Mouse (Mus musculus): ENCODE measurements around the gene Ankrd40. TPM values are rescaled to one million over a fixed set of nuclear protein-coding genes. Genes with fewer than 3 reads are reported as not detected.

Gene Ankrd40
- total and polyA plus RNA-seq, 3 experiments: 56.0 to 98.8 (median 62.0) TPM

DNA sequence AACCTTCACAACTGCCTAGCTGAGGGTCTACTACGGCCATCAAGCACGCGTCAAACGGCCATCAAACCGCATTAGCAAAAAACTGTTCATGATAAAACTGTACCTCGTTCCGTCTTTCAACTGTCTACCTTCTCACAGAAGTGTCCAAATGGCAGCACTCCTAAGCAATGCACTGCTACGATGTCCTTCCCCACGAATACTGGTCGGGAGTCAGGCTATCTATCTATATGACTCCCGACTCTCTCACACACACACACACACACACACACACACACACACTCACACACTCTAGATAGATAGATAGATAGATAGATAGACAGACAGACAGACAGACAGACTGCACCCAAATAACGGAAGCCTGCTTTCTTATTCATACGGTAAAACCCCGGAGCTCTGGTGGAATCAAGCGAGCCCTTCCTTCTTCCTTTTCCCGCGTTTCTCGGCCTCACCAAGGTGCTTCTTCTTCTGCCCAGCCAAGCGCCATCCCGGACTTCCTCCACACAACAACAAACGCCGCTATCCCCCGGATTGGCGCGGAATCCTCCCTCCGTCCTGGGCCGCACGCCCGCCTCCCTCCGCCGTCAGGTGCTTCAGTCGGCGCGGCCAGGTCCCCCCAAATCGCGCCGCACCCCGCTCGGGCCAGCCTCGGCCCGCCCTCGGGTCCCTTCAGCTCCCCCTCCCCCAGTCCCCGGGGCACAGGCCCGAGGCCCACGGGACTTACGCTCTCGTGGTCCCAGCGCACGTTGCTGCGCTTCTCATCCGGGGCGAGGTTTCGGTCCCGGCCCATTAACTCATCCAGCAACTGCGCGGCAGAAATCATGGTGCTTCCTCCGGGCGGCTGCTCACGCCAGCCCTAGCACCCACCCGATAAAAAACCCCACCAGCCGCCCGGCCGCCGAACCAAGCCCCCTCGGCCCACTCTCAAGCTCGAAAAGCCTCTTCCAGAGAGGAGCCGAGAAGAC is 6.6 kb upstream of the Ankrd40 start:
- no peaks in the 10 kb centered on the region for H3K9me3 ChIP-seq (replicated peaks; ENCODE audit: low read length)
- H3K4me3 ChIP-seq (replicated peaks in 1 of 3; ENCODE audit: low read depth in 2 of 3, low read length in 2 of 3, poor library complexity in 1 of 3): peak overlapping the region; percentile 93 to 100 (median 99)
- H3K36me3 ChIP-seq (replicated peaks in 1 of 2; ENCODE audit: control insufficient read depth in 1 of 2, insufficient read depth in 1 of 2, low read length in 1 of 2): peaks cover 2 to 31% of the 10 kb centered on the region in 2 experiments
- H3K79me2 ChIP-seq (replicated peaks; ENCODE audit: control insufficient read depth, extremely low read depth, insufficient read depth, poor library complexity, severe bottlenecking): peaks cover 57% of the 10 kb centered on the region
- H3K4me1 ChIP-seq (ENCODE audit: control insufficient read depth in 1 of 2, insufficient read depth in 2 of 2): peaks cover 4 to 62% of the 10 kb centered on the region in 2 experiments; a peak in 3 of 4 replicates
- peak overlapping the region; percentile 74 for H3K4me2 ChIP-seq (ENCODE audit: insufficient read depth, low read depth, poor library complexity, severe bottlenecking)
- in situ Hi-C loops (cut with MboI; ENCODE audit: low pct_ligation_motif_present, low pct_unique_long_range_greater_than_20kb, low sequenced_read_pairs) (no loop called here), dilution Hi-C loops (cut with MboI; ENCODE audit: extremely low pct_ligation_motif_present, extremely low pct_unique_long_range_greater_than_20kb, low sequenced_read_pairs) (no loop called here)
- H3K27me3 ChIP-seq (replicated peaks): no peaks in the 10 kb centered on the region
- peak; percentile 49 for DNase-seq (ENCODE audit: extremely low read depth)
- peak overlapping the region; percentile 99 for H3K9ac ChIP-seq (ENCODE audit: insufficient read depth, low read depth)
- TF ChIP-seq ELF1 (IDR thresholded peaks at IDR 0.05; ENCODE audit: low read depth, low read length) (peak; percentile 33; the same call in 1 of the 2 replicates), SIN3A (IDR thresholded peaks at IDR 0.05; ENCODE audit: low read length) (peak; percentile 73), MAZ (IDR thresholded peaks at IDR 0.05; ENCODE audit: low read depth, low read length) (peak; percentile 32; the same call in 1 of the 2 replicates), CTCF (conservative IDR thresholded peaks at IDR 0.05 in 1 of 2, IDR thresholded peaks at IDR 0.05 in 1 of 2; ENCODE audit: low read depth in 2 of 2, low read length in 2 of 2) (no peak), ZMIZ1 (IDR thresholded peaks at IDR 0.05; ENCODE audit: low read depth, low read length) (0 out of 2 replicates have a peak, but pooled peaks have one; percentile 64), MYC (IDR thresholded peaks at IDR 0.05; ENCODE audit: low read depth, low read length) (peak; percentile 66; the same call in 1 of the 2 replicates), MEF2A (IDR thresholded peaks at IDR 0.05; ENCODE audit: borderline replicate concordance, low read depth, low read length) (no peak; the same call in 1 of the 2 replicates), ETS1 (conservative IDR thresholded peaks at IDR 0.05; ENCODE audit: low read depth, low read length) (no peak), CHD2 (IDR thresholded peaks at IDR 0.05; ENCODE audit: low read length) (peak; percentile 52; the same call in 1 of the 2 replicates), MAFK (IDR thresholded peaks at IDR 0.05; ENCODE audit: insufficient replicate concordance, low read length) (no peak), BHLHE40 (IDR thresholded peaks at IDR 0.05; ENCODE audit: low read depth, low read length) (peak; percentile 50; the same call in 1 of the 2 replicates), ZKSCAN1 (IDR thresholded peaks at IDR 0.05; ENCODE audit: borderline replicate concordance, low read depth, low read length) (no peak), POLR2AphosphoS2 (IDR thresholded peaks at IDR 0.05; ENCODE audit: low read depth, low read length) (peak; percentile 77), CHD1 (IDR thresholded peaks at IDR 0.05; ENCODE audit: low read depth, low read length) (peak; percentile 33), MAX (IDR thresholded peaks at IDR 0.05; ENCODE audit: low read length) (peak; percentile 46), E2F4 (IDR thresholded peaks at IDR 0.05; ENCODE audit: insufficient replicate concordance, low read depth, low read length) (0 out of 2 replicates have a peak, but pooled peaks have one; percentile 39), UBTF (IDR thresholded peaks at IDR 0.05; ENCODE audit: low read depth, low read length) (peak; percentile 29; the same call in 1 of the 2 replicates), TCF12 (IDR thresholded peaks at IDR 0.05; ENCODE audit: low read depth, low read length) (no peak), KAT2A (IDR thresholded peaks at IDR 0.05; ENCODE audit: insufficient replicate concordance, low read length) (no peak), IRF4 (IDR thresholded peaks at IDR 0.05; ENCODE audit: low read depth, low read length) (no peak), MXI1 (IDR thresholded peaks at IDR 0.05; ENCODE audit: low read depth, low read length) (0 out of 2 replicates have a peak, but pooled peaks have one; percentile 70), NELFE (IDR thresholded peaks at IDR 0.05; ENCODE audit: low read depth, low read length) (no peak)
- peak overlapping the region; percentile 69 for H3K27ac ChIP-seq (ENCODE audit: insufficient read depth, low read depth)
